Mouse (Mus musculus): ENCODE results near the gene Epha10.
A peak's percentile ranks its signal among the peaks of the same experiment; 100 is the strongest.
"Not testable (repeated sequence)": the region's sequence is repeated elsewhere in the genome, so short reads cannot be mapped to it uniquely, and the experiment has no call there.

Gene Epha10

GRCm38 (mm10) chr4:124894508-124895428, 14.1 kb downstream of the Epha10 start:
- DNase-seq (ENCODE audit: low read depth in 2 of 2, low spot score in 2 of 2), result no peak

DNA sequence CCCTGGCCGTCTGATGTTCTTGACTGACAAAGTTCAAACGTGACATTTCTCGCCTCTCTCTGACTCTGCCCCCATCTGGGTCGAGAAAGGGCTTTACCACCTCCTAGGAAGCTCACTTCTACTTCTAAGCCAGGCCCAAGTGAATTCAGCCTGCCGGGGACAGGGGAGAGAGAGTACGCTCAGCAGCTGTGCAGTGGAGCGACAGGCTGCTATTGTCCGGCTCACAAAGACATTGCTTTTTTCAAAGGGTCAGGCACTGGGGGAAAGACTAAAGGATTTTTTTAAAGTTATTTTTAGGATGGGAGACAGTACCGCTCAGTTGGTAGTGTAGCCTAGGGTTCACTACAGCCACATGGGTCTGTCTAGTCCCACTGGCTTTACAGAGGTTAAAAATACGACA, 17.7 kb downstream of the Epha10 start:
- DNase-seq (ENCODE audit: low read depth in 2 of 2, low spot score in 2 of 2), result no peak

- no peak for DNase-seq (ENCODE audit: low read depth in 2 of 2, low spot score in 2 of 2)
Measured at GRCm38 (mm10) chr4:124899906-124900305, 19.2 kb downstream of the Epha10 start.

- no peak for DNase-seq (ENCODE audit: low read depth in 2 of 2, low spot score in 2 of 2)
Measured at GRCm38 (mm10) chr4:124905417-124905816, 24.7 kb downstream of the Epha10 start.

- DNase-seq (ENCODE audit: low read depth in 2 of 2, low spot score in 2 of 2), result no peak
Measured at GRCm38 (mm10) chr4:124905971-124906822, 25.5 kb downstream of the Epha10 start.

- no peak for DNase-seq (ENCODE audit: low read depth in 2 of 2, low spot score in 2 of 2)
Measured at GRCm38 (mm10) chr4:124928102-124928501, 47.4 kb downstream of the Epha10 start.

DNA sequence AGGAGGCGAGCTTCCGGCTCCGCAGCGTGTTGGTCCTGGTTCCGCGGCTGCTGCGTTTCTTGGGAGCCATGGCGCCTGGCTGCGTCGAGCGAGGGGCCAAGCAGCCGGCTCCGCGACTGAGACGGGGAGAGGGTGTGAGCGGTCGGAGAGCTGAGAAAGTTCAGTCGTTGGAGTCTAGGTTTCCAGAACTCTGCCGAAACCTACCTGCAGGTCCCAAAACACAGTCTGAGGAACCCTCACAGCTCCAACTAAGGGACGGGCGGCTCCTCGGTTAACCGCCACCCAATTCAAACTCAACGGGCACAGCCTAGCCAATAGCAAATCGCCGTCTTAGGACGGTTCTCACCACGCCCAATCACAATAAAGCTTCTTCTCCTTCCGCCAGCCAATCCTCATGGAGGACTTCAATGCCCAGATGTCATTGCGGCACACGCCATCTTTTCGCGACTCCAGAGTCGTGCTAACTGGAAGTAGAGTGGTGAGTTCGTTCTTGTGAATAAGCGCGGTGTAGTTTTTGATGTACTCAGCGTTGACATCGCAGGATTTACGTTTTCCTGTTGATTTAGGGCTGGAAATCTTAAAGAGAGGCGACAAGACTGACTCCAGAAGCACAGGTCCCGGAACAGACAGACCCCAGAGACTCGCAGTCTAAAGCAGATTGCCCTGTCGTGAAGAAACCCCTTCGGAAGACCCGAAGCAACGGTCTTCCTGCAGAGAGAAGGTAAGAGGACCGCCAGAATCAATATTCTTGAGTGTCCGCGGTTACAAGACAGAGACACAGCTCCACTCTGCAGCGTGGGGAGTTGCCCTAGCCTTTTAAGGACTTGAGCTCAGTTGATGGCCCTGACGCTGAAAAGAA, 56.1 kb downstream of the Epha10 start, which contains the start of gene 9930104L06Rik:
TSS of gene 9930104L06Rik (plus strand) at position 436 of the 859 bp plus-strand sequence.
- peak; percentile 89 to 94 for DNase-seq (ENCODE audit: low read depth in 2 of 2, low spot score in 2 of 2)

- DNase-seq (ENCODE audit: low read depth in 2 of 2, low spot score in 2 of 2), result not testable (repeated sequence)
Measured at GRCm38 (mm10) chr4:124939211-124939610, 58.5 kb downstream of the Epha10 start, which contains the start of gene Cdca8. Gene Cdca8, minus strand, starts transcription at chr4:124939311.

DNA sequence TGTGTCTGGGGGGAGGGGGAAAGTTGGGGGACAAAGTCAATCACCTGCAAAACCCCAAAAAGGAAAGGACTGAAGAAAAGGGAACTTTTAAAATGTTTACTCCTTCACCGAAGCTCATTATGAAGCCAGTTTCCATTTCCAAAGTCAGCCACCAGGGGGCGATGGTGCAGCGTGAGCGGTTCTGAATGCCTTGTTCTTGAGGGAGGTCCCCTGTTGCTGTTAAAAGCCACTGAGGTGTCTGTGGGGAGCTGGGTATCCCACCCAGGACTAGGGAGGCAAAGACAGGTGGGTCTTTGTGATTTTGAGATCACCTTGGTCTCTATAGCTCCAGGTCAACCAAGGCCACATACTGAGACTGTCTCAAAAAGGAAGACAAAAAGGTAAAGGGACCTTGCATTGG, 62.3 kb downstream of the Epha10 start:
- DNase-seq (ENCODE audit: low read depth in 2 of 2, low spot score in 2 of 2), result peak; percentile 76 to 77

DNA sequence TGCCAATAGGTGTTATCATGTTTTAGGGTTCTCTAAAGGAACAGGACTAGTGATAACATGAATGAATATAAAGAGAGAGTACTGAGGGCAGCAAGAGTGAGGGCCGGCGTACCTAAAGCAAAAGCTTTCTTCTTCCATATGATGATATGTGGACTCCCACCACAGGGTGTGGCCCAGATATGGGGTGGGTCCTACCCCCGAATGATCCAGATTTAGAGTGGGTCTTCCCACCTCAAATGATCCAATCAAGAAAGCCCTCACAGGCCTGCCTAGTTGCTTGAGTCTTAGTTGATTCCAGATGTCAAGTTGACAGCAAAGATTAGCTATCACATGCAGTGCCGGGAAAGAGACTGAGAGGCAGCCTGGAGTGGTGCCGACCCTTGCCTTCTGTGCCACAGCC, 63.1 kb downstream of the Epha10 start:
- no peak for DNase-seq (ENCODE audit: low read depth in 2 of 2, low spot score in 2 of 2)

- no peak for DNase-seq (ENCODE audit: low read depth in 2 of 2, low spot score in 2 of 2)
Measured at GRCm38 (mm10) chr4:124944961-124945360, 64.3 kb downstream of the Epha10 start.

GRCm38 (mm10) chr4:124949488-124949887, 68.8 kb downstream of the Epha10 start:
- no peak for DNase-seq (ENCODE audit: low read depth in 2 of 2, low spot score in 2 of 2)

GRCm38 (mm10) chr4:124950181-124951035, 69.7 kb downstream of the Epha10 start:
- DNase-seq (ENCODE audit: low read depth in 2 of 2, low spot score in 2 of 2), result no peak

GRCm38 (mm10) chr4:124951036-124951433, 70.3 kb downstream of the Epha10 start:
- DNase-seq (ENCODE audit: low read depth in 2 of 2, low spot score in 2 of 2), result no peak

DNA sequence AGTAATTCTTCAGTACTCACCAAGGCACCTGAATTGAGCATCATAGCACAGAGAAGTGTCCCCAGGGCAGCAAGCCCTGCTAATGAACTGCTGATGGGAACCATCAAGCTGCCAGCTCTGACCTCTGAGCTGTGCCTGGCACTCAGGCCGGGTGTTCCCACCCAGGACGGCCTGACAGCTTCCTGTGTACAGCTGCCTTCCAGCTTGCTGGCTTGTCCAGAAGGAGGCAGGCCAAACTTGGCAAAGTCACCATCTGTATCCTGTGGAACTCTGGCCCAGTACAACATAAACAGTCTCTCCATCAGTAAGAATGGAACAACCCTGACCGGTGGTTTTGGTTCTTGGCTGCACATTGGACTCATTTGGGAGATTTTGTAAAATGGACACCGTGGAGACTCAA, 72.8 kb downstream of the Epha10 start:
- no peak for DNase-seq (ENCODE audit: low read depth in 2 of 2, low spot score in 2 of 2)

GRCm38 (mm10) chr4:124957284-124957683, 76.6 kb downstream of the Epha10 start:
- DNase-seq (ENCODE audit: low read depth in 2 of 2, low spot score in 2 of 2), result no peak

- no peak for DNase-seq (ENCODE audit: low read depth in 2 of 2, low spot score in 2 of 2)
Measured at GRCm38 (mm10) chr4:124959062-124959461, 78.4 kb downstream of the Epha10 start.

DNA sequence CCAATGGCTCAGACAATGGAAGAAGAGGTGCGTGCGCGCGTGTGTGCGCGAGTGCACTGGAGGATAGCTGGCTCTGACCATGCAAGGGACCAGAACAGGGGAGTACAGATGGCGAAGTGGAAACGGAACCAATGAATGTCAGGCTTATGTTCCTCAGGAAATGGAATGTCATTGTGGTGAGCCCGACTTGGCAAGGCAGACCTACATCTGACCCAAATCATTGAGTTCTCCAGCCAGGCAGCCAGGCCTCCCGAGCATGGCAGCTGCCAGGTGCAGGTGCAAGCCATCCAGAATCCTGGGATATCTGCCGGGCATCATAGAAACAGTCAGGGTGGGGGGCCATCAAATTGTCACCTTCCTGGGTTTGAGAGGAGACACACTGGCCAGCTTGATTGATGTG, 80.2 kb downstream of the Epha10 start:
- no peak for DNase-seq (ENCODE audit: low read depth in 2 of 2, low spot score in 2 of 2)

- no peak for DNase-seq (ENCODE audit: low read depth in 2 of 2, low spot score in 2 of 2)
Measured at GRCm38 (mm10) chr4:124962576-124962975, 81.9 kb downstream of the Epha10 start.

Data from CD8-positive naive resting alpha-beta T cell, adult 2 months (primary cell).